Mouse (Mus musculus) intestine, postnatal 0 days (tissue): ENCODE measurements around the gene Tchp. TPM values are rescaled to one million over a fixed set of nuclear protein-coding genes. Genes with fewer than 3 reads are reported as not detected.

Source experiments
- ATAC-seq: fragments of 200-750 bp; cut with Nextera tagmentation; 2 replicates; pipeline ENCODE4 v1.8.0; 2017; ENCODE audit warnings: mild to moderate bottlenecking, moderate TSS enrichment, moderate library complexity
- H3K27ac ChIP-seq: fragments of 300-500 bp; sonication (generic); 2 replicates; pipeline ENCODE4 v1.5.1; 2014; ENCODE audit warnings: mild to moderate bottlenecking, low read depth, low read length, moderate library complexity
- H3K27me3 ChIP-seq: fragments of 300-500 bp; sonication (generic); replicated peaks from 2 replicates; pipeline ENCODE4 v1.6.1; 2014; ENCODE audit warnings: low read length, mixed read lengths; ENCODE audit not compliant: control insufficient read depth, insufficient read depth
- H3K36me3 ChIP-seq: fragments of 300-500 bp; sonication (generic); 2 replicates; pipeline ENCODE4 v1.6.1; 2014; ENCODE audit warnings: mild to moderate bottlenecking, moderate library complexity; ENCODE audit not compliant: control insufficient read depth, insufficient read depth
- H3K4me1 ChIP-seq: fragments of 300-500 bp; sonication (generic); replicated peaks from 2 replicates; pipeline ENCODE4 v1.6.1; 2014; ENCODE audit warnings: antibody characterized with exemption, low read length, mixed read lengths; ENCODE audit not compliant: control insufficient read depth, insufficient read depth
- H3K4me2 ChIP-seq: fragments of 300-500 bp; sonication (generic); replicated peaks from 2 replicates; pipeline ENCODE4 v1.6.1; 2014; ENCODE audit warnings: low read depth, mild to moderate bottlenecking, moderate library complexity
- H3K4me3 ChIP-seq: fragments of 300-500 bp; sonication (generic); 2 replicates; pipeline ENCODE4 v1.5.1; 2014; ENCODE audit warnings: low read depth, low read length
- H3K9ac ChIP-seq: fragments of 300-500 bp; sonication (generic); 2 replicates; pipeline ENCODE4 v1.6.1; 2014; ENCODE audit warnings: mild to moderate bottlenecking, low read depth, low read length
- H3K9me3 ChIP-seq: fragments of 300-500 bp; sonication (generic); 2 replicates; pipeline ENCODE4 v1.6.1; 2016; ENCODE audit warnings: mixed run types; ENCODE audit not compliant: control insufficient read depth
- CTCF ChIP-seq: sonication (generic); IDR thresholded peaks from 2 replicates; pipeline ENCODE4 v1.5.1; 2016; ENCODE audit warnings: low read depth, mild to moderate bottlenecking, control low read depth, antibody characterized with exemption, moderate library complexity
- WGBS: fragments of 180-500 bp; shearing (Covaris S2); extraction: QIAGEN DNeasy Blood & Tissue Kit; methylation state at CpG from one replicate; pipeline ENCODE4 v1.1.7; 2014; 5-methylcytosine and 5-hydroxymethylcytosine counted together
- polyA plus RNA-seq: library from polyadenylated mRNA; unstranded; fragments of >200 nt; fragmentation: Nextera tagmentation; extraction: Ambion mirVana; gene quantifications from 2 replicates; pipeline ENCODE4 v1.2.1, GENCODE M21; 2015

Tchp gene
- polyA plus RNA-seq, 1 experiment from 2014 or later = 4.2 TPM

DNA sequence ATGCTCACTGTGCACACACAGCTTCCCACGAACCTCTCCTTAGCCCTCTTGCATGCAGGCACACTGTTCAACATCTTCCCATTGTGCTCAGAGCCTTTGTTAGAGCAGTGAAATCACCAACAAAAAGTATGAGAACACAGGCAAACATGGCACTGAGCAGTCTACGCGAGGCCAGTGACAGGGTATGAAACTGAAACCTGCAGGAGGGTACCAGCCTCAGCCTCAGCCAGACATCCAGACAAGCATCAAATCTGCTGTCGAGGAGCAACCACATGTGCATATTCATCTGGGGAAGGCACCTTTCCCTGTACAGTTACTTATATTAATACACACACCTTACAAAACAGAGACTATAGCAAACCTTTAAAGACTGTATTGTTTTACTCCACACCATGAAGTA, 39.3 kb downstream of the Tchp start:
- Histone ChIP-seq H3K27me3 (no peaks in the 10 kb centered on the region), H3K36me3 (peaks cover 90% of the 10 kb centered on the region), H3K4me3 (no peak overlapping the region), H3K4me1 (no peaks in the 10 kb centered on the region), H3K9me3 (no peaks in the 10 kb centered on the region), H3K9ac (no peak overlapping the region), H3K27ac (no peak overlapping the region), H3K4me2 (no peak overlapping the region)
- WGBS = 89% methylated on average over 4 of the region's 4 CpGs
- no peak for TF ChIP-seq CTCF
- no peak for ATAC-seq

DNA sequence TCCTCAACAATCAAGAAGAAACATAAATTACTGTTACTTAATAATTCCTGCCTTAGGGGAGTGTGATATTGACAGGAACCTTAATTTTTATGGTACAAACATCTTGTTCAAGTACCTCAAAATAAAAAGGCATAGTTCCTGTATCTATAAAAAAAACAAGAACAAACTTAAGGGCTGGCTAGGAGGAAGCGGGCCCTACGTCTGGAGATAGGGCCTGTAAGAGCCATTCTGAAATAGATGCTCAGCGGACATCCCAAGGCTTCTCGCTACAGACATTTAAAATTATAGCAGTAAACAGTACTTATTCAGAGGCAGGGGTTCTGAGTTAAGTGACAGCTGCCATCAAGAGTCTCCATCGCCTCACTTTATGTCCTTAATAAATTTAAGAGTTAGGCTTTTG, 40.0 kb downstream of the Tchp start:
- no peak overlapping the region for H3K4me3 ChIP-seq
- TF ChIP-seq CTCF = no peak
- no peak for ATAC-seq

DNA sequence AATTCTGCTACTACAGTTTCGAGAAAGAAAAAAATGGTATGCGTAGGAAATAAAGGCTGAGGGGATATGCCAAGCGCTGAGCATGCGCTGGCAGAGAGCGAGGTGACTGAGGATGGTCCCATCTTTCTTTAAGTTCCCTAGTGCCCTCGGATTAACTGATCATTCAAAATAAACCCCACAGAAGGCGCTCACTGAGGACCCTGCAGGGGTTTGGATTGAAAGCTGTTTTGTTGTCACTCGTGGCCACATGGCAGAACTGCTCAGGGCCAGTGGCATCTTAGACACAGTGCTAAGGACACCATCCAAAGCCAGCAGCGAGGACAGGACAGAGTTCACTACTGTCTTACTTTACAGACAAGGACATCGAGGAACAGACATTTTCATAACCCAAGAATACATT, 42.8 kb downstream of the Tchp start:
- WGBS = 90% methylated on average over 10 of the region's 10 CpGs

More for the DNA sequence above, 40.0 kb downstream of the Tchp start:
- H3K4me2 ChIP-seq = no peak overlapping the region
- 95% methylated on average over 5 of the region's 5 CpGs for WGBS
- H3K9me3 ChIP-seq = no peaks in the 10 kb centered on the region
- no peaks in the 10 kb centered on the region for H3K4me1 ChIP-seq
- H3K27me3 ChIP-seq = no peaks in the 10 kb centered on the region
- peaks cover 91% of the 10 kb centered on the region for H3K36me3 ChIP-seq
- H3K27ac ChIP-seq = no peak overlapping the region
- H3K9ac ChIP-seq = no peak overlapping the region

DNA sequence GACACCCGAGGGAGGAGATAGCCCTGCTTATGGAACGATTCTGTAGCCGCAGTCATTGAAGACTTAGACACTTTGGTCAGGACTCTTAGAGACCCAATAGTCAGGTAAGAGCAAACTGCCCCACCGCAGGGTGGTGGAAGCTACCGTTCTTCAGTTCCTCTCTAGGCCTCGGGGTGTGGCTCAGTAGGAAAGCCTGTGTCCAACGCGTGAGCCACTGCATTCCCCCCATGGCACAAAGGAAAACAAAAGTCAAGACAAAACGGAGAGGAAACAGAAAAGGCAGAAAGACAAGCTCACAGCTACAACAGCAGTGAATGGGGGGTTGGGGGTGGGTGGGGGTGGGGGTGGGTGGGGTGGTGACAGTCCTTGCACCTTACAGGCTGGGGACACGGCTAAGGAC, 44.8 kb downstream of the Tchp start:
- no peak overlapping the region for H3K27ac ChIP-seq
- H3K4me2 ChIP-seq = no peak overlapping the region
- no peaks in the 10 kb centered on the region for H3K4me1 ChIP-seq
- H3K27me3 ChIP-seq = no peaks in the 10 kb centered on the region
- no peak overlapping the region for H3K4me3 ChIP-seq
- no peak overlapping the region for H3K9ac ChIP-seq
- WGBS = 89% methylated on average over 10 of the region's 10 CpGs
- no peak for TF ChIP-seq CTCF
- peaks cover 81% of the 10 kb centered on the region for H3K36me3 ChIP-seq
- no peaks in the 10 kb centered on the region for H3K9me3 ChIP-seq
- no peak for ATAC-seq

More for the DNA sequence above, 42.8 kb downstream of the Tchp start:
- no peak for ATAC-seq
- no peak overlapping the region for H3K4me2 ChIP-seq
- H3K27ac ChIP-seq = no peak overlapping the region
- H3K9ac ChIP-seq = no peak overlapping the region
- no peak overlapping the region for H3K4me3 ChIP-seq
- peaks cover 87% of the 10 kb centered on the region for H3K36me3 ChIP-seq
- no peak for TF ChIP-seq CTCF
- H3K9me3 ChIP-seq = no peaks in the 10 kb centered on the region
- no peaks in the 10 kb centered on the region for H3K4me1 ChIP-seq
- H3K27me3 ChIP-seq = no peaks in the 10 kb centered on the region

DNA sequence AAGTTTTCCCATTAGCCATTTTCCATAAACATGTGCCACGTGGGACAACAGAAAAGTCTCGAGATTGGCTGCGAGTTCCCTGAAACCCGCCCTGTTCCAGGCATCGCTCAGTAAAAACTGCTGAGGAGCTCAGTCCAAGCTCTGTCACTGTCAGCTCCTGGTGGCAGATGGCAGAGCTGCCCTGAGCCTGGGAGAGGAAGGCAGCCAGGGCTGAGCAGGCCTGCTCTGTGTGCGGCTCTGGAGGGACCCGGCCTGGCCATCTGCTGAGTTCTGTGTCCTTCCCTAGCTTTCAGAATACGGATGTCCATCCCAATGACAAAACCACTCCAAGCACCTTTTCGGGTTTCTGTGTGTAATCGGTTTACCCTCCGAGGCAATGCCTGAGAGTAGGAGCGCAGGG, 45.8 kb downstream of the Tchp start:
- H3K4me3 ChIP-seq = no peak overlapping the region
- peaks cover 79% of the 10 kb centered on the region for H3K36me3 ChIP-seq
- no peaks in the 10 kb centered on the region for H3K9me3 ChIP-seq
- H3K4me2 ChIP-seq = no peak overlapping the region
- 91% methylated on average over 12 of the region's 12 CpGs for WGBS
- no peak overlapping the region for H3K9ac ChIP-seq
- TF ChIP-seq CTCF = no peak
- ATAC-seq = no peak
- H3K27me3 ChIP-seq = no peaks in the 10 kb centered on the region
- no peaks in the 10 kb centered on the region for H3K4me1 ChIP-seq
- no peak overlapping the region for H3K27ac ChIP-seq

DNA sequence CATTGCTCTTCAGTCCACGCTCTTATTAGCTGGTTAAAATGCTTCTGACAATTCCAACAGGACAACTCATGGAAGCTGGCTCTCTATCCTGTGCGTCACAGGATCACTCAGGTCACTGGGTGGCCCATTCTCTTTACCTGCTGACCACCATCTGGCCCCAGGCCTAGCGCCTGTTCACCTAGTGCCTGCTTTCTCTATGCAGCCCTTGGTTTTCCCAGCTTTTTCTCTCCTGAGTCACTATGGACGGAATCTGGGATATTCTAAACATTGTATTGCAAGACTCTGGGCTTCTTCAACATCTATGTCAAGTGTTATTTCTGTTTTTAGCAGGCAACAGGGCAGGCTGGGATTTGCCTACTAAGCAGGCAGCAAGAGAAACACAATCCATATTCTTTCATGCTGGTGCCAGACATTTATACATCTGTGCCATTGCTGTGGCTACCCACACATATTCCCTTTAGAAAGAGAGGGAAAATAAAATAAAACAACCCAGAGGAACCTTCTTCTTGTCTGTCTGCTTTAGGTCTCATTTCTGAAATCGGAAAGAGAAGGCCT, 52.1 kb downstream of the Tchp start:
- no peak overlapping the region for H3K9ac ChIP-seq
- H3K4me2 ChIP-seq = no peak overlapping the region
- H3K27ac ChIP-seq = no peak overlapping the region
- H3K9me3 ChIP-seq = no peaks in the 10 kb centered on the region
- H3K4me3 ChIP-seq = no peak overlapping the region
- TF ChIP-seq CTCF = no peak
- peaks cover 74% of the 10 kb centered on the region for H3K36me3 ChIP-seq
- H3K27me3 ChIP-seq = no peaks in the 10 kb centered on the region
- H3K4me1 ChIP-seq = no peaks in the 10 kb centered on the region
- ATAC-seq = no peak
- WGBS = 87% methylated on average over 5 of the region's 5 CpGs

DNA sequence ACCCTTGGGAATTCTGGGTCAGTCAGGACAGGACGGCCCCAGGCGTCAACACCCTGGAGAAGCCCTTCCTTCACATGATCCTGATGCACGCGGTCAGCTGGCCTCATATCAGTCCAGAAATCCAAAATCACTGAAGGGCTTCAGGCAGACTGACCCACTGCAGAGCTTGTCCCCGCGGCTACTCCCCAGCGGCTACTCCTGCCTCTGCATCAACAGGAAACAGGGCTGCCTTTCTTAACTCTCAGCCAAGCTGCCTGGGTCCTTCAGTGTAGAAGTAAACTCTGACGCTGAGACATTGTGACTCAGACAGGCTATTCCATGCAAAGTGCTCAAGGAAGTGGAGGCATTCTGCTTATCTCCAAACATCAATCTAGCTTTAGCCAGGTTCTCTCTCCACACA, 54.4 kb downstream of the Tchp start:
- 82% methylated on average over 8 of the region's 8 CpGs for WGBS
- no peaks in the 10 kb centered on the region for H3K9me3 ChIP-seq
- no peaks in the 10 kb centered on the region for H3K27me3 ChIP-seq
- ATAC-seq = 0 out of 2 replicates have a peak, but pooled peaks have one; percentile 16
- H3K4me2 ChIP-seq = no peak overlapping the region
- H3K27ac ChIP-seq = no peak overlapping the region
- no peak overlapping the region for H3K9ac ChIP-seq
- peaks cover 70% of the 10 kb centered on the region for H3K36me3 ChIP-seq
- TF ChIP-seq CTCF = no peak
- no peaks in the 10 kb centered on the region for H3K4me1 ChIP-seq
- no peak overlapping the region for H3K4me3 ChIP-seq
